In genomic region chr8:70043996-70044395, GRCm38 (mm10) we compare ENCODE assay signal across 10 mouse cellular contexts. TPM values are rescaled to one million over a fixed set of nuclear protein-coding genes. Genes with fewer than 3 reads are reported as not detected.
DNase-seq lines count a peak whose midpoint lies in the region; ATAC-seq and TF ChIP-seq lines count a peak whose summit lies in the region.
"Had no signal": no experiment of that assay in that cellular context is flagged by ENCODE, and none has a peak within 500 bp of the region (broad histone marks: within the 10 kb centered on the region; RNA-seq: fewer than 3 reads in every experiment).

No protein-coding gene starts in this region.

- TF ChIP-seq RAD21 in MEL (IDR thresholded peaks at IDR 0.05; ENCODE audit: low read depth, low read length) = no peak

- TF ChIP-seq POLR2A in MEL (IDR thresholded peaks at IDR 0.05; ENCODE audit: control insufficient read depth in 1 of 2, insufficient read depth in 1 of 2, low read depth in 1 of 2, low read length in 2 of 2, poor library complexity in 1 of 2) = no peak

- no peaks in the 10 kb centered on the region for H3K27me3 ChIP-seq in heart, embryonic 13.5 days (replicated peaks)
- H3K27me3 ChIP-seq in MEL (ENCODE audit: control insufficient read depth in 1 of 2, insufficient read depth in 2 of 2, low read length in 2 of 2) = no peaks in the 10 kb centered on the region
- H3K27me3 ChIP-seq in hindbrain, embryonic 11.5 days (ENCODE audit: control insufficient read depth, insufficient read depth, low read length) = no peaks in the 10 kb centered on the region
- H3K27me3 ChIP-seq in liver, postnatal 0 days (ENCODE audit: insufficient read depth, low read length) = no peaks in the 10 kb centered on the region

- DNase-seq in heart, postnatal 4 days = no peak
- no peak for DNase-seq in MEL (ENCODE audit: low read depth, low spot score)
- no peak for DNase-seq in hindbrain, embryonic 11.5 days (ENCODE audit: low spot score)
- DNase-seq in liver, postnatal 0 days = no peak
- no peak for DNase-seq in gastrocnemius, postnatal 25 days
- DNase-seq in urinary bladder, postnatal 25 days (ENCODE audit: low spot score) = no peak
- no peak for DNase-seq in left cerebral cortex, adult 11 months (ENCODE audit: low spot score)
- DNase-seq: gastrocnemius, postnatal 10 days; spleen, adult 18-20 months had no signal

- 84% methylated on average over 5 of the region's 5 CpGs for WGBS in heart, embryonic 13.5 days
- WGBS in hindbrain, embryonic 11.5 days = 91% methylated on average over 5 of the region's 5 CpGs
- 78% methylated on average over 5 of the region's 5 CpGs for WGBS in liver, postnatal 0 days (ENCODE audit: insufficient replicate concordance)

- H3K9ac ChIP-seq in heart, embryonic 13.5 days = peak overlapping the region; percentile 98
- H3K9ac ChIP-seq in MEL (ENCODE audit: control insufficient read depth, low read depth, low read length, poor library complexity, severe bottlenecking) = peak overlapping the region; percentile 91; the same call in 1 of the 2 replicates
- H3K9ac ChIP-seq in hindbrain, embryonic 11.5 days (ENCODE audit: low read depth, low read length) = peak overlapping the region; percentile 95; the same call in 1 of the 2 replicates
- H3K9ac ChIP-seq in liver, postnatal 0 days (replicated peaks) = peak overlapping the region; percentile 99; the same call in 1 of the 2 replicates

- H3K27ac ChIP-seq in heart, embryonic 13.5 days (replicated peaks) = no peak overlapping the region
- H3K27ac ChIP-seq in MEL (ENCODE audit: control insufficient read depth, low read depth, low read length) = no peak overlapping the region
- H3K27ac ChIP-seq in hindbrain, embryonic 11.5 days (ENCODE audit: low read depth, low read length) = no peak overlapping the region
- H3K27ac ChIP-seq in liver, postnatal 0 days (ENCODE audit: low read depth) = no peak overlapping the region

- H3K9me3 ChIP-seq in heart, embryonic 13.5 days = no peaks in the 10 kb centered on the region
- no peaks in the 10 kb centered on the region for H3K9me3 ChIP-seq in MEL (replicated peaks; ENCODE audit: insufficient read depth, low read length)
- H3K9me3 ChIP-seq in hindbrain, embryonic 11.5 days (ENCODE audit: control insufficient read depth, low read length) = no peaks in the 10 kb centered on the region
- H3K9me3 ChIP-seq in liver, postnatal 0 days (ENCODE audit: low read length) = no peaks in the 10 kb centered on the region

- peaks cover 66% of the 10 kb centered on the region for H3K79me2 ChIP-seq in MEL (ENCODE audit: control insufficient read depth, insufficient read depth, low read length, poor library complexity)

- no peak for TF ChIP-seq EP300 in MEL (IDR thresholded peaks at IDR 0.05; ENCODE audit: low read depth in 1 of 2, low read length in 2 of 2)
- no peak for TF ChIP-seq EP300 in liver, postnatal 0 days (IDR thresholded peaks at IDR 0.05; ENCODE audit: low read depth)

- H3K36me3 ChIP-seq in heart, embryonic 13.5 days = peaks cover 12% of the 10 kb centered on the region
- H3K36me3 ChIP-seq in MEL (ENCODE audit: control insufficient read depth in 1 of 2, insufficient read depth in 2 of 2, low read length in 2 of 2) = peaks cover 2 to 11% of the 10 kb centered on the region in 2 experiments
- H3K36me3 ChIP-seq in hindbrain, embryonic 11.5 days (ENCODE audit: control insufficient read depth, insufficient read depth, low read length) = no peaks in the 10 kb centered on the region
- no peaks in the 10 kb centered on the region; the same call in 1 of the 2 replicates for H3K36me3 ChIP-seq in liver, postnatal 0 days (replicated peaks; ENCODE audit: insufficient read depth, low read length)

- H3K4me3 ChIP-seq in heart, embryonic 13.5 days = peak overlapping the region; percentile 100
- H3K4me3 ChIP-seq in MEL (ENCODE audit: control insufficient read depth in 1 of 2, insufficient read depth in 1 of 2, low read depth in 2 of 2, low read length in 2 of 2) = peak overlapping the region in 1 of 2 experiments; percentile 62; a peak in 2 of 4 replicates
- no peak overlapping the region for H3K4me3 ChIP-seq in hindbrain, embryonic 11.5 days (ENCODE audit: low read depth, low read length)
- H3K4me3 ChIP-seq in liver, postnatal 0 days (ENCODE audit: low read depth, low read length) = peak overlapping the region; percentile 98; the same call in 1 of the 2 replicates

- TF ChIP-seq CTCF in MEL (IDR thresholded peaks at IDR 0.05 in 2 of 3, conservative IDR thresholded peaks at IDR 0.05 in 1 of 3; ENCODE audit: control insufficient read depth in 1 of 3, insufficient read depth in 1 of 3, low read depth in 2 of 3, low read length in 3 of 3, poor library complexity in 1 of 3, severe bottlenecking in 1 of 3) = no peak
- TF ChIP-seq CTCF in liver, postnatal 0 days (IDR thresholded peaks at IDR 0.05; ENCODE audit: low read depth) = no peak

- ATAC-seq in heart, embryonic 13.5 days (ENCODE audit: extremely low read depth, insufficient number of reproducible peaks, low FRiP score, low TSS enrichment) = no peak
- no peak for ATAC-seq in hindbrain, embryonic 11.5 days (ENCODE audit: low FRiP score)
- no peak for ATAC-seq in liver, postnatal 0 days

- peaks cover 42% of the 10 kb centered on the region for H3K4me1 ChIP-seq in heart, embryonic 13.5 days
- peaks cover 8% of the 10 kb centered on the region in 2 experiments; a peak in 3 of 4 replicates for H3K4me1 ChIP-seq in MEL (ENCODE audit: control insufficient read depth in 1 of 2, insufficient read depth in 2 of 2, low read length in 2 of 2)
- H3K4me1 ChIP-seq in hindbrain, embryonic 11.5 days (replicated peaks; ENCODE audit: control insufficient read depth, insufficient read depth, low read length) = peaks cover 9% of the 10 kb centered on the region; the same call in 1 of the 2 replicates
- peaks cover 35% of the 10 kb centered on the region for H3K4me1 ChIP-seq in liver, postnatal 0 days (ENCODE audit: insufficient read depth)

- peak overlapping the region; percentile 98 for H3K4me2 ChIP-seq in heart, embryonic 13.5 days
- no peak overlapping the region for H3K4me2 ChIP-seq in hindbrain, embryonic 11.5 days (replicated peaks; ENCODE audit: low read depth, low read length)
- H3K4me2 ChIP-seq in liver, postnatal 0 days (ENCODE audit: low read depth, low read length) = peak overlapping the region; percentile 96

TF ChIP-seq in MEL, 35 proteins besides CTCF, POLR2A, EP300 and RAD21:
- TF ChIP-seq POLR2AphosphoS2 (IDR thresholded peaks at IDR 0.05; ENCODE audit: low read length) = no peak
TF ChIP-seq in MEL: peak in this region for 0.

RNA-seq across cellular contexts. Expression of gene Sugp1, which starts 1.4 kb away (rescaled TPM):
- polyA plus RNA-seq in heart, embryonic 13.5 days (2015; fragmentation: Nextera tagmentation; extraction: Ambion mirVana) = 31.1 and 32.6 TPM in 2 replicates
- 10 to 100 TPM; 23.2 to 23.8 TPM for total RNA-seq in heart, postnatal 4 days (2021)
- 27.1 and 29.9 TPM in 2 replicates for total RNA-seq in MEL (2012; rRNA removed)
- 10 to 100 TPM in 1 of 2 experiments, not detected in 1; 45.5 TPM for polyA plus RNA-seq in MEL (2012; ENCODE audit: insufficient read depth in 1 of 2, insufficient read length in 2 of 2, low read depth in 1 of 2, low replicate concordance in 2 of 2, missing spikeins in 1 of 2)
- polyA plus RNA-seq in hindbrain, embryonic 11.5 days (2014; fragmentation: Nextera tagmentation; extraction: Ambion mirVana) = 34.5 and 35.4 TPM in 2 replicates
- 11.7 and 11.8 TPM in 2 replicates for polyA plus RNA-seq in liver, postnatal 0 days (2015; fragmentation: Nextera tagmentation; extraction: Ambion mirVana)
- 10 to 100 TPM; 13.1 to 15.5 TPM for total RNA-seq in gastrocnemius, postnatal 25 days (2021)

RNA-seq across cellular contexts. Expression of gene Mau2, which starts 1.5 kb away (rescaled TPM):
- polyA plus RNA-seq in heart, embryonic 13.5 days (2015; fragmentation: Nextera tagmentation; extraction: Ambion mirVana) = 34.9 and 36.0 TPM in 2 replicates
- total RNA-seq in heart, postnatal 4 days (2021) = 10 to 100 TPM; 39.5 to 40.8 TPM
- total RNA-seq in MEL (2012; rRNA removed) = 39.0 and 39.2 TPM in 2 replicates
- polyA plus RNA-seq in MEL (2012; ENCODE audit: insufficient read depth in 1 of 2, insufficient read length in 2 of 2, low read depth in 1 of 2, low replicate concordance in 2 of 2, missing spikeins in 1 of 2) = 10 to 100 TPM in 1 of 2 experiments, not detected in 1; 43.4 TPM
- polyA plus RNA-seq in hindbrain, embryonic 11.5 days (2014; fragmentation: Nextera tagmentation; extraction: Ambion mirVana) = 51.1 and 52.1 TPM in 2 replicates
- 11.1 and 12.2 TPM in 2 replicates for polyA plus RNA-seq in liver, postnatal 0 days (2015; fragmentation: Nextera tagmentation; extraction: Ambion mirVana)
- 10 to 100 TPM; 24.5 to 25.1 TPM for total RNA-seq in gastrocnemius, postnatal 25 days (2021)

RNA-seq across cellular contexts. Expression of gene Tm6sf2, which starts 28.7 kb away (rescaled TPM):
- polyA plus RNA-seq in heart, embryonic 13.5 days (2015; fragmentation: Nextera tagmentation; extraction: Ambion mirVana) = 1.1 and 1.6 TPM in 2 replicates
- total RNA-seq in heart, postnatal 4 days (2021) = 1 to 10 TPM in 1 of 2 experiments, under 1 TPM in 1; 0.95 to 1.0 TPM
- 0.78 and 1.0 TPM in 2 replicates for total RNA-seq in MEL (2012; rRNA removed)
- 1 to 10 TPM in 1 of 2 experiments, not detected in 1; 1.2 TPM for polyA plus RNA-seq in MEL (2012; ENCODE audit: insufficient read depth in 1 of 2, insufficient read length in 2 of 2, low read depth in 1 of 2, low replicate concordance in 2 of 2, missing spikeins in 1 of 2)
- polyA plus RNA-seq in hindbrain, embryonic 11.5 days (2014; fragmentation: Nextera tagmentation; extraction: Ambion mirVana) = 0.86 and 1.4 TPM in 2 replicates
- polyA plus RNA-seq in liver, postnatal 0 days (2015; fragmentation: Nextera tagmentation; extraction: Ambion mirVana) = 32.5 and 38.7 TPM in 2 replicates
- 1 to 10 TPM in 1 of 2 experiments, not detected in 1; 1.7 TPM for total RNA-seq in gastrocnemius, postnatal 25 days (2021)
- total RNA-seq: gastrocnemius, postnatal 10 days had no signal

RNA-seq across cellular contexts. Expression of gene Hapln4, which starts 39.3 kb away (rescaled TPM):
- polyA plus RNA-seq in heart, embryonic 13.5 days (2015; fragmentation: Nextera tagmentation; extraction: Ambion mirVana) = 0.12 and 0.23 TPM in 2 replicates
- total RNA-seq in heart, postnatal 4 days (2021) = not detected
- total RNA-seq in MEL (2012; rRNA removed) = not detected in 2 replicates
- under 1 TPM in 1 of 2 experiments, not detected in 1; 0.03 TPM for polyA plus RNA-seq in MEL (2012; ENCODE audit: insufficient read depth in 1 of 2, insufficient read length in 2 of 2, low read depth in 1 of 2, low replicate concordance in 2 of 2, missing spikeins in 1 of 2)
- polyA plus RNA-seq in hindbrain, embryonic 11.5 days (2014; fragmentation: Nextera tagmentation; extraction: Ambion mirVana) = 0.22 TPM in 1 of 2 replicates, not detected in the other
- polyA plus RNA-seq in liver, postnatal 0 days (2015; fragmentation: Nextera tagmentation; extraction: Ambion mirVana) = 0.02 TPM in 1 of 2 replicates, not detected in the other
- under 1 TPM in 1 of 2 experiments, not detected in 1; 0.08 TPM for total RNA-seq in gastrocnemius, postnatal 25 days (2021)

RNA-seq across cellular contexts. Expression of gene Gatad2a, which starts 47.8 kb away (rescaled TPM):
- 27.3 and 29.9 TPM in 2 replicates for polyA plus RNA-seq in heart, embryonic 13.5 days (2015; fragmentation: Nextera tagmentation; extraction: Ambion mirVana)
- total RNA-seq in heart, postnatal 4 days (2021) = 10 to 100 TPM; 75.9 to 79.5 TPM
- 101 and 111 TPM in 2 replicates for total RNA-seq in MEL (2012; rRNA removed)
- 100 to 1,000 TPM in 1 of 2 experiments, 10 to 100 TPM in 1; 38.0 to 129 TPM for polyA plus RNA-seq in MEL (2012; ENCODE audit: insufficient read depth in 1 of 2, insufficient read length in 2 of 2, low read depth in 1 of 2, low replicate concordance in 2 of 2, missing spikeins in 1 of 2)
- 48.8 and 62.0 TPM in 2 replicates for polyA plus RNA-seq in hindbrain, embryonic 11.5 days (2014; fragmentation: Nextera tagmentation; extraction: Ambion mirVana)
- 19.5 and 20.7 TPM in 2 replicates for polyA plus RNA-seq in liver, postnatal 0 days (2015; fragmentation: Nextera tagmentation; extraction: Ambion mirVana)
- 10 to 100 TPM; 25.4 to 26.2 TPM for total RNA-seq in gastrocnemius, postnatal 25 days (2021)

Comparison
In these comparisons a context has a peak if more than half of its experiments do, and no peak if none do; other contexts are left out.
1. RNA of gene Tm6sf2, which starts 28.7 kb away (polyA plus RNA-seq): 32.5 to 38.7 TPM in liver, postnatal 0 days; 1.1 to 1.6 TPM in heart, embryonic 13.5 days, 0.86 to 1.4 TPM in hindbrain, embryonic 11.5 days and 1.2 TPM in MEL; every median in the first group is over 10 times any median in the second.
2. Peak in every context shown above with its lines, with median percentiles within 50 percentile points of each other: H3K9ac ChIP-seq.